8 mouse cellular contexts compared by ENCODE assay signal in genomic region chr2:32727435-32727834, GRCm38 (mm10). TPM values are rescaled to one million over a fixed set of nuclear protein-coding genes. Genes with fewer than 3 reads are reported as not detected.
DNase-seq lines count a peak whose midpoint lies in the region; ATAC-seq lines count a peak whose summit lies in the region.

No protein-coding gene starts in this region.

- intact Hi-C loops in left cerebral cortex, postnatal 25 days (cut with DNase I), result no loop called here

- WGBS in intestine, embryonic 15.5 days, result under 1% methylated on average over 16 of the region's 16 CpGs
- 1% methylated on average over 16 of the region's 16 CpGs for WGBS in midbrain, embryonic 10.5 days

- peak overlapping the region; percentile 49 for H3K9ac ChIP-seq in intestine, embryonic 15.5 days

- no peaks in the 10 kb centered on the region for H3K36me3 ChIP-seq in intestine, embryonic 15.5 days
- no peaks in the 10 kb centered on the region for H3K36me3 ChIP-seq in midbrain, embryonic 10.5 days

- H3K4me1 ChIP-seq in intestine, embryonic 15.5 days (replicated peaks), result peaks cover 31% of the 10 kb centered on the region
- H3K4me1 ChIP-seq in midbrain, embryonic 10.5 days, result peaks cover 31% of the 10 kb centered on the region

- peak overlapping the region; percentile 40 for H3K4me3 ChIP-seq in intestine, embryonic 15.5 days (replicated peaks)
- peak overlapping the region; percentile 39 for H3K4me3 ChIP-seq in midbrain, embryonic 10.5 days

- H3K27me3 ChIP-seq in intestine, embryonic 15.5 days (replicated peaks), result no peaks in the 10 kb centered on the region
- H3K27me3 ChIP-seq in midbrain, embryonic 10.5 days (ENCODE audit: low read depth, poor library complexity, severe bottlenecking), result peaks cover 7% of the 10 kb centered on the region

- H3K27ac ChIP-seq in intestine, embryonic 15.5 days, result peak overlapping the region; percentile 61; the same call in 1 of the 2 replicates
- H3K27ac ChIP-seq in midbrain, embryonic 10.5 days (replicated peaks), result peak overlapping the region; percentile 69

- H3K9me3 ChIP-seq in intestine, embryonic 15.5 days, result no peaks in the 10 kb centered on the region
- H3K9me3 ChIP-seq in midbrain, embryonic 10.5 days (replicated peaks), result no peaks in the 10 kb centered on the region

- H3K4me2 ChIP-seq in intestine, embryonic 15.5 days (replicated peaks), result peak overlapping the region; percentile 70

- peak; percentile 95 to 97 for DNase-seq in adrenal gland, adult (ENCODE audit: inconsistent age in 2 of 2, low spot score in 1 of 2)
- DNase-seq in embryo, embryonic 11 days, result peak; percentile 96
- DNase-seq in gastrocnemius, postnatal 25 days, result peak; percentile 96
- DNase-seq in left cerebral cortex, postnatal 25 days (ENCODE audit: low spot score in 2 of 2), result peak; percentile 77 to 93
- peak; percentile 94 for DNase-seq in midbrain, embryonic 10.5 days (ENCODE audit: low spot score)
- DNase-seq in right cerebral cortex, postnatal 4 days, result peak; percentile 63

- peak; percentile 96 for ATAC-seq in intestine, embryonic 15.5 days
- no peak for ATAC-seq in activated CD4-positive, CD25-positive, alpha-beta regulatory T cell, adult 4 months

RNA-seq across cellular contexts. Expression of gene Sh2d3c, which starts 6.6 kb away (rescaled TPM):
- total RNA-seq in gastrocnemius, postnatal 25 days (2021), result 1 to 10 TPM; 4.2 to 8.4 TPM
- 27.8 and 28.6 TPM in 2 replicates for polyA plus RNA-seq in intestine, embryonic 15.5 days (2015; fragmentation: Nextera tagmentation; extraction: Ambion mirVana)
- 10 to 100 TPM; 27.8 to 30.8 TPM for total RNA-seq in left cerebral cortex, postnatal 25 days (2021)
- 26.7 and 33.6 TPM in 2 replicates for polyA plus RNA-seq in midbrain, embryonic 10.5 days (2016; fragmentation: Nextera tagmentation; extraction: Ambion mirVana)
- 10 to 100 TPM; 62.2 to 84.6 TPM for polyA plus RNA-seq in activated CD4-positive, CD25-positive, alpha-beta regulatory T cell, adult 4 months (2017; shearing (Covaris generic))

RNA-seq across cellular contexts. Expression of gene 6330409D20Rik, which starts 13.4 kb away (rescaled TPM):
- total RNA-seq in gastrocnemius, postnatal 25 days (2021), result not detected
- 0.13 and 0.34 TPM in 2 replicates for polyA plus RNA-seq in intestine, embryonic 15.5 days (2015; fragmentation: Nextera tagmentation; extraction: Ambion mirVana)
- 1 to 10 TPM; 2.3 to 2.4 TPM for total RNA-seq in left cerebral cortex, postnatal 25 days (2021)
- polyA plus RNA-seq in midbrain, embryonic 10.5 days (2016; fragmentation: Nextera tagmentation; extraction: Ambion mirVana), result 0.94 and 2.1 TPM in 2 replicates
- under 1 TPM in 1 of 2 experiments, not detected in 1; 0.99 TPM for polyA plus RNA-seq in activated CD4-positive, CD25-positive, alpha-beta regulatory T cell, adult 4 months (2017; shearing (Covaris generic))

RNA-seq across cellular contexts. Expression of gene Cdk9, which starts 14.6 kb away (rescaled TPM):
- total RNA-seq in gastrocnemius, postnatal 25 days (2021), result 10 to 100 TPM; 17.2 to 20.0 TPM
- polyA plus RNA-seq in intestine, embryonic 15.5 days (2015; fragmentation: Nextera tagmentation; extraction: Ambion mirVana), result 95.7 and 99.6 TPM in 2 replicates
- 100 to 1,000 TPM; 114 to 118 TPM for total RNA-seq in left cerebral cortex, postnatal 25 days (2021)
- polyA plus RNA-seq in midbrain, embryonic 10.5 days (2016; fragmentation: Nextera tagmentation; extraction: Ambion mirVana), result 119 and 132 TPM in 2 replicates
- 10 to 100 TPM; 26.2 to 26.4 TPM for polyA plus RNA-seq in activated CD4-positive, CD25-positive, alpha-beta regulatory T cell, adult 4 months (2017; shearing (Covaris generic))

RNA-seq across cellular contexts. Expression of gene Fpgs, which starts 23.5 kb away (rescaled TPM):
- 1 to 10 TPM; 3.9 to 4.7 TPM for total RNA-seq in gastrocnemius, postnatal 25 days (2021)
- 30.1 and 35.5 TPM in 2 replicates for polyA plus RNA-seq in intestine, embryonic 15.5 days (2015; fragmentation: Nextera tagmentation; extraction: Ambion mirVana)
- 1 to 10 TPM; 7.1 to 9.4 TPM for total RNA-seq in left cerebral cortex, postnatal 25 days (2021)
- polyA plus RNA-seq in midbrain, embryonic 10.5 days (2016; fragmentation: Nextera tagmentation; extraction: Ambion mirVana), result 25.6 and 27.9 TPM in 2 replicates
- 1 to 10 TPM; 3.8 to 6.2 TPM for polyA plus RNA-seq in activated CD4-positive, CD25-positive, alpha-beta regulatory T cell, adult 4 months (2017; shearing (Covaris generic))

RNA-seq across cellular contexts. Expression of gene Tor2a, which starts 29.6 kb away (rescaled TPM):
- 1 to 10 TPM; 4.9 to 5.7 TPM for total RNA-seq in gastrocnemius, postnatal 25 days (2021)
- 61.4 and 64.2 TPM in 2 replicates for polyA plus RNA-seq in intestine, embryonic 15.5 days (2015; fragmentation: Nextera tagmentation; extraction: Ambion mirVana)
- total RNA-seq in left cerebral cortex, postnatal 25 days (2021), result 10 to 100 TPM; 29.9 to 31.0 TPM
- 59.2 and 59.8 TPM in 2 replicates for polyA plus RNA-seq in midbrain, embryonic 10.5 days (2016; fragmentation: Nextera tagmentation; extraction: Ambion mirVana)
- 10 to 100 TPM; 58.9 to 62.2 TPM for polyA plus RNA-seq in activated CD4-positive, CD25-positive, alpha-beta regulatory T cell, adult 4 months (2017; shearing (Covaris generic))
